Mouse (Mus musculus) lung, adult 2 months (tissue): Measurements from ENCODE around the gene Mepce. TPM values are rescaled to one million over a fixed set of nuclear protein-coding genes. Genes with fewer than 3 reads are reported as not detected.
"Not testable (repeated sequence)": the region's sequence is repeated elsewhere in the genome, so short reads cannot be mapped to it uniquely, and the experiment has no call there.

ENCODE experiments used
- DNase-seq: peaks from one replicate; pipeline ENCODE4 v3.0.0; 2022
- H3K4me1 ChIP-seq: fragments of 200-500 bp; 2 replicates; pipeline ENCODE4 v1.6.1; 2011; ENCODE audit warnings: low read length; ENCODE audit not compliant: control insufficient read depth, insufficient read depth
- H3K4me3 ChIP-seq: fragments of 200-500 bp; replicated peaks from 2 replicates; pipeline ENCODE3; 2011; ENCODE audit warnings: low read depth, mild to moderate bottlenecking, control low read depth, low read length; ENCODE audit errors: extremely low read depth
- CTCF ChIP-seq: fragments of 200-500 bp; IDR thresholded peaks from 2 replicates; pipeline ENCODE4 v1.5.1; 2011; ENCODE audit warnings: mild to moderate bottlenecking, low read length, control low read depth; ENCODE audit not compliant: insufficient read depth
- POLR2A ChIP-seq: fragments of 200-500 bp; IDR thresholded peaks from 2 replicates; pipeline ENCODE4 v1.6.1; 2011; ENCODE audit warnings: low read depth, mild to moderate bottlenecking, control low read depth, low read length, borderline replicate concordance; ENCODE audit errors: extremely low read depth
- WGBS: fragments of 180-500 bp; shearing (Covaris S2); methylation state at CpG from one replicate; pipeline ENCODE4 v1.1.7; 2018; 5-methylcytosine and 5-hydroxymethylcytosine counted together
- polyA plus RNA-seq: library from polyadenylated mRNA; depleted of rRNA; stranded (reverse); fragments of >200 nt; gene quantifications from 2 replicates; pipeline ENCODE4 v1.2.3, GENCODE M21; 2012; rRNA removed

Mepce gene
- polyA plus RNA-seq, result 43.3 and 44.2 TPM in 2 replicates

DNA sequence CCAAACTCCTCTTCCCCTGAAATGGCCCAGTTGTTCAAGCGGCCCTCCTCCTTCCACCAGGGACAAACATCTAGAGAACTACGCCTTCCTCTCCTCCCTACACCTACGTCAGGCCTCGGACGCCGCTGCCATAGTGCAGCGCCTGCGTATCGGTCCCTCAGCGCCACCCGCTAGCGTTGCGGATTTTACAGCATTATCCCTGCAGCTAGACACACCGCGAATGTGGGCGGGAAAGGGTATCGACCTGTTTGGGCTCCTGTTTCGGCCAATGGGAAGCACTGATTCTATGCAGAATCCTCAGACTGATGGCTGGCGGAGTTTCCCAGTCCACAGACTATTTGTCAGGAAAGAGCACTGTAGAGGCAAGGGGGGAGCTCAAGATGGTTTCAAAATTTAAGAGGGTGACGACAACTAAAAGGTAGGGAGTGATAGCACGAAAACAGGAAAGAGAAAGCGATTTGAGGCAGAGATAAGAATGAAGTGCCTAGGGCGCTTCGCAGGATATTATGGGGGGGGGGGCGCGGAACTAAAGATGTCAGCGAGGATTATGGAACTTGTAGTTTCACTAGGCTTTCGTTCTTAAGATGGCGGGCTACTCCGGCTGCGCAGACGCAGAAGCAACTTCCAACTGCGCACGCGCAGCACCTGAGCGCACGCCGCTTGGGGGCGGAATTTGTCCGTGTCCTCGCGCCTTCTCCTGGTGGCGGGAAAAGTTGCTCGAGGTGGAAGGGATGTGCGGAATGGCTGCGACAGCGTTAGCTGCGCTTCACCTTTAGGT, at the start of gene Mepce, which contains the start of gene Zcwpw1:
Gene Mepce (minus strand): TSS at position 505 of the 778 bp plus-strand sequence.
Gene Zcwpw1 (plus strand): TSS at position 648 of the 778 bp plus-strand sequence.
- under 1% methylated on average over 48 of the region's 48 CpGs for WGBS
- TF ChIP-seq POLR2A (peak; percentile 92; the same call in 1 of the 2 replicates), CTCF (peak; percentile 71)
- Histone ChIP-seq H3K4me1 (peaks cover 21% of the 10 kb centered on the region), H3K4me3 (peak within 1 kb of the TSS; percentile 93)
- DNase-seq, result peak; percentile 93

- H3K4me1 ChIP-seq, DNase-seq, H3K4me3 ChIP-seq: not testable (repeated sequence)
Observed at GRCm38 (mm10) chr5:137837110-137837509, 49.7 kb upstream of the Mepce start.

- no peak overlapping the region for H3K4me3 ChIP-seq
- no peak for DNase-seq
- TF ChIP-seq CTCF (no peak), POLR2A (no peak)
- H3K4me1 ChIP-seq, result no peaks in the 10 kb centered on the region; the same call in 1 of the 2 replicates
Observed at GRCm38 (mm10) chr5:137836611-137837010, 49.2 kb upstream of the Mepce start.

- not testable (repeated sequence) for H3K4me1 ChIP-seq, H3K4me3 ChIP-seq, DNase-seq
- 52% methylated on average over 2 of the region's 2 CpGs for WGBS
Observed at GRCm38 (mm10) chr5:137835966-137836520, 48.6 kb upstream of the Mepce start, which contains the start of gene Pilra. Gene Pilra, minus strand, starts transcription at chr5:137836281.

DNA sequence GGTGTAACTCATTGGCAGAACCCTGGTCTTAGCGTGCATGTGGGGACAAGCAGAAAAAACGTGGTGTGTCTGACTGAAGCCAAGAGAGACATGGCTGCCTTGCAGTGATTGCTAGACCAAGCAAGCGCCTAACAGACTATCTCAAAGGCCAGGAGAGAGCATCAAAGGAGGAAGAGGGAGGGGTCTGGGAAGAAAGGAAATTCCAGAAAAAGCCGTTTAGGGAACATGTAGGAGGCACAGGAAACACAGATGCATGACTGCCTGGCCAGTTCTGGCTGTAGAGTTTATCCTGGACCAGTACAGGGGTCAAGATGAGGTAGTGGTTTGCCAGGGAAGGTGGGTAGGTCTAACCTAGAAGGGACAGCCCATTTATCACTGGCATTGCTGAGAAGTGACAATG, 46.0 kb upstream of the Mepce start:
- 29% methylated on average over 4 of the region's 4 CpGs for WGBS
- DNase-seq, result no peak
- no peak for TF ChIP-seq POLR2A
- no peak for TF ChIP-seq CTCF
- Histone ChIP-seq H3K4me1 (no peaks in the 10 kb centered on the region; the same call in 1 of the 2 replicates), H3K4me3 (no peak overlapping the region)

GRCm38 (mm10) chr5:137831506-137831905, 44.1 kb upstream of the Mepce start:
- WGBS, result 68% methylated on average over 6 of the region's 6 CpGs
- TF ChIP-seq CTCF (no peak), POLR2A (no peak)
- H3K4me3 ChIP-seq, result no peak overlapping the region
- no peaks in the 10 kb centered on the region; the same call in 1 of the 2 replicates for H3K4me1 ChIP-seq
- no peak for DNase-seq

- no peak overlapping the region for H3K4me3 ChIP-seq
- H3K4me1 ChIP-seq, result no peaks in the 10 kb centered on the region; the same call in 1 of the 2 replicates
- WGBS, result 70% methylated on average over 4 of the region's 4 CpGs
- no peak for TF ChIP-seq POLR2A
- TF ChIP-seq CTCF, result no peak
- no peak for DNase-seq
Observed at GRCm38 (mm10) chr5:137831106-137831505, 43.7 kb upstream of the Mepce start.

DNA sequence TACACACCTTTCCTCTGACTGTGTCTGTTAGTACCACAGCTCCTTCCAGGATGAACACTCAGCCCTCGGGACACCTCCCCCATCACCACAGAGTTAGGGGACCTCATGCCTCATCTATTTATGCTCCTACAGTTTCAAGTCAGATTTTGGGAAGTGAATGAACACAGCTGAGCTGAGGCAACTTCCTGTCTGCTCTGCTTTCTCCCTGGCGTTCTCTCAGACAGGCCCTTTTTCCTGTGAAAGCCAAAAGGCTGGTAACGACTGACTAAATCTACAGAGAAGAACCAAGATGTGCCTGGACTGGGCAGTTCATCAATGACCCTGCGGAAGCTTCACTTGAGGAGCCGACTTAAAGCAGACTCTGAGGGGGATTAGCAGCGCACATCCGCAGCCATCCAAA, 42.8 kb upstream of the Mepce start:
- DNase-seq, result no peak
- 57% methylated on average over 7 of the region's 7 CpGs for WGBS
- Histone ChIP-seq H3K4me3 (no peak overlapping the region), H3K4me1 (no peaks in the 10 kb centered on the region; the same call in 1 of the 2 replicates)
- TF ChIP-seq POLR2A (no peak), CTCF (no peak)

DNA sequence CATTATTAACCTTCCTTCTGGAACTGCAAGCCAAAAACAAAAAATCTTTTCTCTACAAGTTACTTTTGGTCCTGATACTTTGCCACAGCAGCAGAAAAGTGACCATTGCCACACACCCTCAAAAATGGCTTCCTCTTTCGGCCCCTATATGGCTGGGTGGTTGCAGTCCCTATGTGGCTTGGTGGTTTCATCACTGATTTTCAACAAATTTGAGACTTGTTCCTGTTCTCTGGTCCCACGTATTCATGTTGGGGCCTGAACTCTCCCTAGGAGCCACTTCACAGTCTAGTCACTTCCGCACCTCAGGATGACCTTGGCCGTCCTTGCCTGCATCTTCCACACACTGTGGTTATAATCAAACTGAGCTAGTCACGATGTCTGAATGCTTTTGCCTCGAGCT, 41.2 kb upstream of the Mepce start:
- TF ChIP-seq POLR2A, result no peak
- no peak for TF ChIP-seq CTCF
- 79% methylated on average over 6 of the region's 6 CpGs for WGBS
- no peak for DNase-seq
- no peak overlapping the region for H3K4me3 ChIP-seq
- no peaks in the 10 kb centered on the region; the same call in 1 of the 2 replicates for H3K4me1 ChIP-seq

- TF ChIP-seq CTCF (no peak), POLR2A (no peak)
- WGBS, result 47% methylated on average over 7 of the region's 7 CpGs
- Histone ChIP-seq H3K4me1 (no peaks in the 10 kb centered on the region), H3K4me3 (no peak overlapping the region)
- no peak for DNase-seq
Observed at GRCm38 (mm10) chr5:137826421-137826820, 39.0 kb upstream of the Mepce start.

- WGBS, result 82% methylated on average over 2 of the region's 2 CpGs
- TF ChIP-seq POLR2A, result no peak
- TF ChIP-seq CTCF, result no peak
- DNase-seq, result no peak
- Histone ChIP-seq H3K4me1 (no peaks in the 10 kb centered on the region), H3K4me3 (no peak overlapping the region)
Observed at GRCm38 (mm10) chr5:137825971-137826370, 38.5 kb upstream of the Mepce start.
